Mouse (Mus musculus) kidney, adult 18-20 months (tissue): ENCODE data around the gene Hmgn1.
"Not testable (repeated sequence)": the region's sequence is repeated elsewhere in the genome, so short reads cannot be mapped to it uniquely, and the experiment has no call there.

Source experiments
- DNase-seq: peaks from one replicate; pipeline ENCODE4 v3.0.0; 2021

The Hmgn1 gene

GRCm38 (mm10) chr16:96120022-96120623 is 7.4 kb downstream of the Hmgn1 start:
- no peak for DNase-seq

GRCm38 (mm10) chr16:96114729-96115128 is 12.8 kb downstream of the Hmgn1 start:
- no peak for DNase-seq

- DNase-seq, result no peak
These were observed 14.8 kb downstream of the Hmgn1 start for GRCm38 (mm10) chr16:96112769-96113168.

GRCm38 (mm10) chr16:96110655-96111345 is 16.7 kb downstream of the Hmgn1 start:
- DNase-seq, result no peak

GRCm38 (mm10) chr16:96109673-96110072 is 17.9 kb downstream of the Hmgn1 start:
- no peak for DNase-seq

GRCm38 (mm10) chr16:96103036-96103435 is 24.5 kb downstream of the Hmgn1 start:
- no peak for DNase-seq

GRCm38 (mm10) chr16:96097811-96098210 is 29.7 kb downstream of the Hmgn1 start:
- not testable (repeated sequence) for DNase-seq

GRCm38 (mm10) chr16:96095966-96096365 is 31.6 kb downstream of the Hmgn1 start:
- DNase-seq, result no peak

GRCm38 (mm10) chr16:96091515-96092504 is 35.7 kb downstream of the Hmgn1 start:
- DNase-seq, result no peak

- DNase-seq, result no peak
These were observed 39.4 kb downstream of the Hmgn1 start for GRCm38 (mm10) chr16:96088120-96088519.

- DNase-seq, result no peak
These were observed 40.1 kb downstream of the Hmgn1 start for GRCm38 (mm10) chr16:96087436-96087835.

- DNase-seq, result no peak
These were observed 40.5 kb downstream of the Hmgn1 start for GRCm38 (mm10) chr16:96087001-96087400.

- DNase-seq, result no peak
These were observed 41.9 kb downstream of the Hmgn1 start for GRCm38 (mm10) chr16:96085597-96085996.

GRCm38 (mm10) chr16:96083179-96083646 is 44.3 kb downstream of the Hmgn1 start:
- DNase-seq, result peak; percentile 80

GRCm38 (mm10) chr16:96082301-96083178 is 45.0 kb downstream of the Hmgn1 start, which contains the start of gene Brwd1:
Brwd1 (minus strand) TSS chr16:96082526.
- DNase-seq, result peak; percentile 90

GRCm38 (mm10) chr16:96081742-96082241 is 45.7 kb downstream of the Hmgn1 start:
- DNase-seq, result no peak

GRCm38 (mm10) chr16:96081331-96081730 is 46.2 kb downstream of the Hmgn1 start:
- DNase-seq, result peak; percentile 96

GRCm38 (mm10) chr16:96080524-96080923 is 47.0 kb downstream of the Hmgn1 start:
- DNase-seq, result no peak
